Mouse (Mus musculus) stomach, postnatal 0 days (tissue): ENCODE measurements at regions not wholly inside any gene's neighbourhood (a gene's known extent, or its start where the extent isn't known, plus 50 kb on each side); places are given as distances from the start of the nearest gene placed in this dataset.
"Not testable (repeated sequence)": the region's sequence is repeated elsewhere in the genome, so short reads cannot be mapped to it uniquely, and the experiment has no call there.

ENCODE experiments used
- ATAC-seq: fragments of 200-750 bp; cut with Nextera tagmentation; 2 replicates; pipeline ENCODE4 v1.8.0; 2017; ENCODE audit not compliant: low FRiP score, low TSS enrichment
- DNase-seq: peaks from one replicate; pipeline ENCODE4 v3.0.0-alpha.2; 2016; ENCODE audit warnings: low spot score
- H3K27ac ChIP-seq: fragments of 300-500 bp; sonication (generic); replicated peaks from 2 replicates; pipeline ENCODE4 v1.5.1; 2014; ENCODE audit warnings: mild to moderate bottlenecking, control low read depth
- H3K27me3 ChIP-seq: fragments of 300-500 bp; sonication (generic); 2 replicates; pipeline ENCODE4 v1.6.1; 2014; ENCODE audit warnings: low read length; ENCODE audit not compliant: control insufficient read depth, insufficient read depth
- H3K36me3 ChIP-seq: fragments of 300-500 bp; sonication (generic); 2 replicates; pipeline ENCODE4 v1.6.1; 2014; ENCODE audit warnings: low read length, mixed read lengths; ENCODE audit not compliant: control insufficient read depth, insufficient read depth
- H3K4me1 ChIP-seq: fragments of 300-500 bp; sonication (generic); replicated peaks from 2 replicates; pipeline ENCODE4 v1.6.1; 2014; ENCODE audit warnings: antibody characterized with exemption; ENCODE audit not compliant: control insufficient read depth, insufficient read depth
- H3K4me2 ChIP-seq: fragments of 300-500 bp; sonication (generic); replicated peaks from 2 replicates; pipeline ENCODE4 v1.6.1; 2014; ENCODE audit warnings: low read depth, mild to moderate bottlenecking, control low read depth, moderate library complexity
- H3K4me3 ChIP-seq: fragments of 300-500 bp; sonication (generic); 2 replicates; pipeline ENCODE4 v1.5.1; 2014; ENCODE audit warnings: low read depth, low read length, control low read depth
- H3K9ac ChIP-seq: fragments of 300-500 bp; sonication (generic); 2 replicates; pipeline ENCODE4 v1.6.1; 2014; ENCODE audit warnings: mild to moderate bottlenecking, low read length, control low read depth, mixed read lengths
- H3K9me3 ChIP-seq: fragments of 300-500 bp; sonication (generic); 2 replicates; pipeline ENCODE4 v1.6.1; 2016; ENCODE audit warnings: low read length; ENCODE audit not compliant: control insufficient read depth
- CTCF ChIP-seq: IDR thresholded peaks from 2 replicates; pipeline ENCODE4 v1.5.1; 2016; ENCODE audit warnings: antibody characterized with exemption, low read depth, mild to moderate bottlenecking, moderate library complexity
- EP300 ChIP-seq: optimal IDR thresholded peaks from 2 replicates; pipeline ENCODE3; 2016; ENCODE audit warnings: antibody characterized with exemption
- whole genome bisulfite sequencing: fragments of 180-500 bp; shearing (Covaris S2); extraction: QIAGEN DNeasy Blood & Tissue Kit; methylation state at CpG from one replicate; pipeline ENCODE4 v1.1.7; 2014; 5-methylcytosine and 5-hydroxymethylcytosine counted together

- H3K9me3 ChIP-seq, result no peaks in the 10 kb centered on the region
- no peak for ATAC-seq
- no peak overlapping the region for H3K27ac ChIP-seq
- 56% methylated on average over 2 of the region's 2 CpGs for WGBS
- H3K4me1 ChIP-seq, result no peaks in the 10 kb centered on the region
- no peak overlapping the region for H3K4me2 ChIP-seq
- no peak for DNase-seq
- H3K4me3 ChIP-seq, result no peak overlapping the region
- no peak overlapping the region for H3K9ac ChIP-seq
- no peaks in the 10 kb centered on the region for H3K27me3 ChIP-seq
- H3K36me3 ChIP-seq, result no peaks in the 10 kb centered on the region
- TF ChIP-seq CTCF (no peak), EP300 (no peak)
Observed at GRCm38 (mm10) chr11:16611741-16612140, 103.5 kb upstream of the Sec61g start.

GRCm38 (mm10) chr11:16612524-16612923, 104.2 kb upstream of the Sec61g start:
- no peak for ATAC-seq
- TF ChIP-seq CTCF (no peak), EP300 (no peak)
- Histone ChIP-seq H3K9me3 (no peaks in the 10 kb centered on the region), H3K4me3 (no peak overlapping the region), H3K27me3 (no peaks in the 10 kb centered on the region), H3K27ac (no peak overlapping the region), H3K4me1 (no peaks in the 10 kb centered on the region), H3K36me3 (no peaks in the 10 kb centered on the region), H3K4me2 (no peak overlapping the region), H3K9ac (no peak overlapping the region)
- no peak for DNase-seq
- 52% methylated on average over 3 of the region's 3 CpGs for WGBS

- DNase-seq (no peak), ATAC-seq (no peak)
- no peaks in the 10 kb centered on the region for H3K36me3 ChIP-seq
- H3K27me3 ChIP-seq, result no peaks in the 10 kb centered on the region
- WGBS, result 81% methylated on average over 1 of the region's 1 CpGs
- H3K4me2 ChIP-seq, result no peak overlapping the region
- TF ChIP-seq EP300, result no peak
- no peak for TF ChIP-seq CTCF
- no peak overlapping the region for H3K27ac ChIP-seq
- H3K9me3 ChIP-seq, result no peaks in the 10 kb centered on the region
- H3K4me3 ChIP-seq, result no peak overlapping the region
- no peak overlapping the region for H3K9ac ChIP-seq
- H3K4me1 ChIP-seq, result no peaks in the 10 kb centered on the region
Observed at GRCm38 (mm10) chr11:16619736-16620135, 111.5 kb upstream of the Sec61g start.

GRCm38 (mm10) chr11:16623694-16624093, 115.4 kb upstream of the Sec61g start:
- no peak overlapping the region for H3K27ac ChIP-seq
- no peak overlapping the region for H3K9ac ChIP-seq
- DNase-seq (no peak), ATAC-seq (no peak)
- WGBS, result 79% methylated on average over 2 of the region's 2 CpGs
- H3K36me3 ChIP-seq, result no peaks in the 10 kb centered on the region
- no peaks in the 10 kb centered on the region for H3K9me3 ChIP-seq
- H3K27me3 ChIP-seq, result no peaks in the 10 kb centered on the region
- no peak overlapping the region for H3K4me2 ChIP-seq
- TF ChIP-seq EP300 (no peak), CTCF (peak; percentile 21)
- no peaks in the 10 kb centered on the region for H3K4me1 ChIP-seq
- H3K4me3 ChIP-seq, result no peak overlapping the region

- H3K4me2 ChIP-seq, result no peak overlapping the region
- H3K4me1 ChIP-seq, result no peaks in the 10 kb centered on the region
- H3K27ac ChIP-seq, result no peak overlapping the region
- H3K4me3 ChIP-seq, result no peak overlapping the region
- ATAC-seq (no peak), DNase-seq (no peak)
- no peaks in the 10 kb centered on the region for H3K9me3 ChIP-seq
- 68% methylated on average over 7 of the region's 7 CpGs for WGBS
- TF ChIP-seq EP300 (no peak), CTCF (no peak)
- H3K27me3 ChIP-seq, result no peaks in the 10 kb centered on the region
- H3K36me3 ChIP-seq, result no peaks in the 10 kb centered on the region
- H3K9ac ChIP-seq, result no peak overlapping the region
Observed at GRCm38 (mm10) chr11:16627294-16628085, 119.2 kb upstream of the Sec61g start.

- H3K27ac ChIP-seq, result no peak overlapping the region
- ATAC-seq (no peak), DNase-seq (no peak)
- H3K4me2 ChIP-seq, result no peak overlapping the region
- H3K9me3 ChIP-seq, result no peaks in the 10 kb centered on the region
- no peak overlapping the region for H3K9ac ChIP-seq
- WGBS, result 23% methylated on average over 1 of the region's 1 CpGs
- no peaks in the 10 kb centered on the region for H3K36me3 ChIP-seq
- no peak overlapping the region for H3K4me3 ChIP-seq
- no peaks in the 10 kb centered on the region for H3K27me3 ChIP-seq
- no peaks in the 10 kb centered on the region for H3K4me1 ChIP-seq
- TF ChIP-seq CTCF, result no peak
- no peak for TF ChIP-seq EP300
Observed at GRCm38 (mm10) chr11:16629410-16630129, 121.3 kb upstream of the Sec61g start.

- H3K9ac ChIP-seq, H3K36me3 ChIP-seq, H3K27me3 ChIP-seq, ATAC-seq, H3K9me3 ChIP-seq, H3K4me2 ChIP-seq, H3K27ac ChIP-seq, DNase-seq, H3K4me1 ChIP-seq, H3K4me3 ChIP-seq: not testable (repeated sequence)
- 94% methylated on average over 11 of the region's 11 CpGs for WGBS
Observed at GRCm38 (mm10) chr11:16635796-16636195, 116.2 kb upstream of the Egfr start.
